Mouse (Mus musculus) intestine, postnatal 0 days (tissue): ENCODE data around the gene Slc25a54. TPM values are rescaled to one million over a fixed set of nuclear protein-coding genes. Genes with fewer than 3 reads are reported as not detected.

Experiments used
- ATAC-seq: fragments of 200-750 bp; cut with Nextera tagmentation; 2 replicates; pipeline ENCODE4 v1.8.0; 2017; ENCODE audit warnings: mild to moderate bottlenecking, moderate TSS enrichment, moderate library complexity
- H3K27ac ChIP-seq: fragments of 300-500 bp; sonication (generic); 2 replicates; pipeline ENCODE4 v1.5.1; 2014; ENCODE audit warnings: mild to moderate bottlenecking, low read depth, low read length, moderate library complexity
- H3K27me3 ChIP-seq: fragments of 300-500 bp; sonication (generic); replicated peaks from 2 replicates; pipeline ENCODE4 v1.6.1; 2014; ENCODE audit warnings: low read length, mixed read lengths; ENCODE audit not compliant: control insufficient read depth, insufficient read depth
- H3K36me3 ChIP-seq: fragments of 300-500 bp; sonication (generic); 2 replicates; pipeline ENCODE4 v1.6.1; 2014; ENCODE audit warnings: mild to moderate bottlenecking, moderate library complexity; ENCODE audit not compliant: control insufficient read depth, insufficient read depth
- H3K4me1 ChIP-seq: fragments of 300-500 bp; sonication (generic); replicated peaks from 2 replicates; pipeline ENCODE4 v1.6.1; 2014; ENCODE audit warnings: antibody characterized with exemption, low read length, mixed read lengths; ENCODE audit not compliant: control insufficient read depth, insufficient read depth
- H3K4me2 ChIP-seq: fragments of 300-500 bp; sonication (generic); replicated peaks from 2 replicates; pipeline ENCODE4 v1.6.1; 2014; ENCODE audit warnings: low read depth, mild to moderate bottlenecking, moderate library complexity
- H3K4me3 ChIP-seq: fragments of 300-500 bp; sonication (generic); 2 replicates; pipeline ENCODE4 v1.5.1; 2014; ENCODE audit warnings: low read depth, low read length
- H3K9ac ChIP-seq: fragments of 300-500 bp; sonication (generic); 2 replicates; pipeline ENCODE4 v1.6.1; 2014; ENCODE audit warnings: mild to moderate bottlenecking, low read depth, low read length
- H3K9me3 ChIP-seq: fragments of 300-500 bp; sonication (generic); 2 replicates; pipeline ENCODE4 v1.6.1; 2016; ENCODE audit warnings: mixed run types; ENCODE audit not compliant: control insufficient read depth
- CTCF ChIP-seq: sonication (generic); IDR thresholded peaks from 2 replicates; pipeline ENCODE4 v1.5.1; 2016; ENCODE audit warnings: low read depth, mild to moderate bottlenecking, control low read depth, antibody characterized with exemption, moderate library complexity
- WGBS: fragments of 180-500 bp; shearing (Covaris S2); extraction: QIAGEN DNeasy Blood & Tissue Kit; methylation state at CpG from one replicate; pipeline ENCODE4 v1.1.7; 2014; 5-methylcytosine and 5-hydroxymethylcytosine counted together
- polyA plus RNA-seq: library from polyadenylated mRNA; unstranded; fragments of >200 nt; fragmentation: Nextera tagmentation; extraction: Ambion mirVana; gene quantifications from 2 replicates; pipeline ENCODE4 v1.2.1, GENCODE M21; 2015

Gene Slc25a54
- polyA plus RNA-seq, 1 experiment from 2014 or later: not detected

- Histone ChIP-seq H3K36me3 (no peaks in the 10 kb centered on the region), H3K4me2 (no peak overlapping the region), H3K9ac (no peak overlapping the region), H3K9me3 (no peaks in the 10 kb centered on the region), H3K27me3 (no peaks in the 10 kb centered on the region), H3K4me3 (no peak overlapping the region), H3K4me1 (no peaks in the 10 kb centered on the region), H3K27ac (no peak overlapping the region)
- no peak for TF ChIP-seq CTCF
- 89% methylated on average over 3 of the region's 3 CpGs for WGBS
- ATAC-seq: no peak
These were observed 33.8 kb upstream of the Slc25a54 start for GRCm38 (mm10) chr3:109046428-109046827.

- no peak for ATAC-seq
- 34% methylated on average over 6 of the region's 6 CpGs for whole genome bisulfite sequencing
- H3K27ac ChIP-seq: no peak overlapping the region
These were observed 32.5 kb upstream of the Slc25a54 start for GRCm38 (mm10) chr3:109047707-109048283.

GRCm38 (mm10) chr3:109051056-109051945, 29.0 kb upstream of the Slc25a54 start:
- H3K9me3 ChIP-seq: no peaks in the 10 kb centered on the region
- H3K27me3 ChIP-seq: no peaks in the 10 kb centered on the region
- H3K9ac ChIP-seq: no peak overlapping the region
- peak overlapping the region; percentile 61; the same call in 1 of the 2 replicates for H3K27ac ChIP-seq
- no peak overlapping the region for H3K4me3 ChIP-seq
- H3K4me1 ChIP-seq: no peaks in the 10 kb centered on the region
- TF ChIP-seq CTCF: peak; percentile 68
- peak overlapping the region; percentile 42 for H3K4me2 ChIP-seq
- ATAC-seq: peak; percentile 95
- WGBS: 14% methylated on average over 11 of the region's 11 CpGs
- H3K36me3 ChIP-seq: no peaks in the 10 kb centered on the region

More at GRCm38 (mm10) chr3:109047707-109048283, 32.5 kb upstream of the Slc25a54 start:
- Histone ChIP-seq H3K9ac (no peak overlapping the region), H3K4me2 (no peak overlapping the region), H3K9me3 (no peaks in the 10 kb centered on the region), H3K4me1 (no peaks in the 10 kb centered on the region), H3K36me3 (no peaks in the 10 kb centered on the region), H3K27me3 (no peaks in the 10 kb centered on the region), H3K4me3 (no peak overlapping the region)
- TF ChIP-seq CTCF: peak; percentile 50

GRCm38 (mm10) chr3:109051946-109052331, 28.3 kb upstream of the Slc25a54 start:
- Histone ChIP-seq H3K27ac (peak overlapping the region; percentile 42), H3K4me1 (no peaks in the 10 kb centered on the region), H3K27me3 (no peaks in the 10 kb centered on the region), H3K9ac (no peak overlapping the region), H3K4me3 (no peak overlapping the region), H3K9me3 (no peaks in the 10 kb centered on the region), H3K4me2 (no peak overlapping the region), H3K36me3 (no peaks in the 10 kb centered on the region)
- TF ChIP-seq CTCF: no peak
- ATAC-seq: peak; percentile 34
- 64% methylated on average over 6 of the region's 6 CpGs for WGBS

- H3K4me1 ChIP-seq: no peaks in the 10 kb centered on the region
- H3K4me2 ChIP-seq: no peak overlapping the region
- ATAC-seq: no peak
- TF ChIP-seq CTCF: no peak
- WGBS: 58% methylated on average over 8 of the region's 8 CpGs
- H3K36me3 ChIP-seq: no peaks in the 10 kb centered on the region
- no peak overlapping the region for H3K27ac ChIP-seq
- no peaks in the 10 kb centered on the region for H3K9me3 ChIP-seq
- H3K4me3 ChIP-seq: no peak overlapping the region
- H3K27me3 ChIP-seq: no peaks in the 10 kb centered on the region
- H3K9ac ChIP-seq: no peak overlapping the region
These were observed 20.4 kb upstream of the Slc25a54 start for GRCm38 (mm10) chr3:109059903-109060302.

GRCm38 (mm10) chr3:109062391-109062790, 17.9 kb upstream of the Slc25a54 start:
- Histone ChIP-seq H3K4me1 (no peaks in the 10 kb centered on the region), H3K4me3 (no peak overlapping the region), H3K4me2 (no peak overlapping the region), H3K36me3 (no peaks in the 10 kb centered on the region), H3K27ac (no peak overlapping the region), H3K27me3 (no peaks in the 10 kb centered on the region), H3K9ac (no peak overlapping the region), H3K9me3 (no peaks in the 10 kb centered on the region)
- ATAC-seq: no peak
- WGBS: 71% methylated on average over 7 of the region's 7 CpGs
- no peak for TF ChIP-seq CTCF
